Mouse (Mus musculus) lung, postnatal 25 days (tissue): ENCODE results near the gene Cdcp1.

Source experiments
- DNase-seq: peaks from one replicate; pipeline ENCODE4 v3.0.0; 2022; ENCODE audit warnings: low spot score

Cdcp1 gene

DNA sequence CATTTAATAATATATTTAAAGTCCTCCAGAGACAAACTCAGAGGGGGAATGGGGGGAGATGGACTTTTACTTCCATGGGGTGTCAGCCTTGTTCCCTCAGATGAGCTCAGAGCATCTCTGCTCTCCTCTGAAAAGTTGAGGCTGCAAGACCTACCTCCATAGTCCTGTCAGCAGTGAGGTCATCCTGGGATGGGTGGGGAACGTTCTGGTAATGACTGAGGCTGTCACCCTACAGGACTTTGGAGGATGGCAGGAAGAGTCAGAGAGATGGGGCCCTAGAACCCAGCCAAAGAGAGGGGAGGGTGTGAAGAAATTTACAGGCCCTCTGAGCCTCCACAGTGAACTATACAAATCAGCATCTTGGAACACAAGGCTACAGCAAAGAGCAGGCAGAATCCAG is 64.3 kb downstream of the Cdcp1 start:
- no peak for DNase-seq

DNA sequence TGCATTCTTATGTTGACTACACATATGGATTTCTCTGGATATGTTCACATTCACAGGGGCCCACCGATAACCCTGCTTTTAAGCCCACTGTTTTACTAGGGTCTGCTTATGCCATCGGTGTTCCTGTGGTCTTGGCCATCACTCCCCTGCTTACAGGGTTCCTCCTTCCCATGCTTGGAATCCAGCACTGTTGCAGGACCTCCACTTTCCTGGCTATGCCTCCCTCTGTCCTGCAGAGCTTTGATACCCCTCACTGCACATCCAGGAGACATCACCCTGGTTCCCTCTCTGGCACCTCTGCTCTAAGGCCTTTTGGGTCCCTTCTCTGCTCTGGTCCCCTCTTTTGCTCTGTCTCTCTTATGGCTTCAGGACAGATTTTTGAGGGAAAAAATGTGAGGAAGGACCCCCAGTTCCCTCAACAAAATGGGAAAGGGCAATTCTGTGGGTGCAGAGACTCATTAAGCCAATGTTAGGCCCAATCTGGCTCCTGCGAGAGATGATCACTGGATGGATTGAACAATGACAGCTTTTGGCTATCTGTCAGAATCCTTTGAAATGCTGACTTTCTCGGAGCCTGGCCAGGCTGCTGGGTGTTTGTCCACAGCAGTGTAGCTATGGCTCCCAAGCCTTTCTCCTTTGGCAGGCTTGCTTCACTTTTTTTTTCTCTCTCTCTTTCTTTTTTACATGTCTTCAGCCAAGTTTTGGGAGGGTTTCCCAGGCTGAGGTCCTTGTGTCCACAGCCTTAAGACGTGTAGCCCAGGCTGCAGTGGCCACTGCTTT is 65.4 kb downstream of the Cdcp1 start, which contains the start of gene Clec3b:
TSS of gene Clec3b (plus strand) at position 706 of the 780 bp plus-strand sequence.
- peak; percentile 64 for DNase-seq

DNA sequence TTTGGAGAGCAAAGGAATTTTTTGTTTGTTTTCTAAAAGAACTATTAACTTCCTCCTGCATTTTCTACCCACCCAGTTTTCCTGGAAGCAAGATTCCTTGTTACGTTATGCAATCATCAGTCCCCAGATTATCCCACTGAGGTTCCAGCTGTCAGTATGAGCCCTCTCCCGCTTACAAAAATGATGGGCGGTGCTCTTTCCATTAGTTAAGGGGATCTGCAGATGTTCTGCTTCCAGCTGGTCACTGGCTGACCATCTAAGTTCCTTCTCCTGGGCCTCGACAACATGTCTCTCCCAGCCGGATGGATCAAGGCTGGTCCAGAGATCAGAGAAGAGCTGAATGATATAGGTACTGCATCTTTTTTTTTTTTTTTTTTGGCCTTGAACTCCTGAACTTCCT is 67.4 kb downstream of the Cdcp1 start:
- peak; percentile 61 for DNase-seq

GRCm38 (mm10) chr9:123139887-123140614 is 75.8 kb downstream of the Cdcp1 start:
- no peak for DNase-seq

DNA sequence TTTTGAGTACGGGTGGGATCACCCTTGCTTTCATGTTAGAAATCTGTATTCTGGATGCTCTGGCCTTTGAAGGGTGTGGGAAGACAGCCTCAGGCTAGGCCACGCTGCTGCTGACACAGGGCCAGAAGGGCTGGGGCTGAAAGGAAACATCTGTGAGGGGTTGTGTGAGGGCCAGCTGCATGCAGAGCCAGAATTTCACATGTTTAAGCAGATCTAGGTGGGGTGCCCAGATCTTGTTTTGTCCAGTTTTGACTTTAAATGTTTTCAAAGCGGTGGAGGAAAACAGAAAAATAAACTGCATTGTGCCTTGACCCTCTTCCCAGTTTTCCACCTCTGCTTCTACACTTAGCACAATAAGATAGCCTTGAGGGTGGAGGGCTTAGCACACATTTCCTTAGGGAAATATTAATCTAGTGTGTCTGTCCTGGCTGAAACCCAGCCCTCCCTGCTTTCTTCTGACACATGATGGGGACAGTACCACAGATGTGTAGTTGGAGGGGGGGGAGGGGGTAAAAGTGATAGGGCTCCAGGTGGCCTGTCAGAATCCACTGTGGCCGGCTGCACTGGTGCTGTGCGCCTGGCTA is 76.9 kb downstream of the Cdcp1 start:
- DNase-seq: peak; percentile 71

GRCm38 (mm10) chr9:123136953-123137682 is 78.7 kb downstream of the Cdcp1 start:
- no peak for DNase-seq

- DNase-seq: no peak
Measured at GRCm38 (mm10) chr9:123132994-123133393, 82.8 kb downstream of the Cdcp1 start.

DNA sequence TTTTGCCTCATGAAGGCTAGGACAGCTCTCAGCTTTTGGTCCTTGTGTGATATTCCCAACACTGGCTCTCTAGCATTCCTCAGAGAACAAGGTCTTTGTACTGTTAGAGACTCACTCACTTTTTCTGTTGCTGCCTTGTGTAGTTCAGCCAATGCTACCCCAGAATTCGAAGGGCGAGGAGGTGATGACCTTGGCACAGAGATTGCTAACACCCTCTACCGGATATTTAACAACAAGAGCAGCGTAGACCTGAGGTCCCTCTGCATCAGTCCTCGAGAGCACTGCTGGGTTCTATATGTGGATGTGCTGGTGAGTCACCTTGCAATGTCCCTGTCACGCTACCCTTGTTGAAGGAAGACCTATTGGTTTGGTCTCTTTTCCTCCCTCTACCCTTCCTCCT is 88.2 kb downstream of the Cdcp1 start:
- no peak for DNase-seq

DNA sequence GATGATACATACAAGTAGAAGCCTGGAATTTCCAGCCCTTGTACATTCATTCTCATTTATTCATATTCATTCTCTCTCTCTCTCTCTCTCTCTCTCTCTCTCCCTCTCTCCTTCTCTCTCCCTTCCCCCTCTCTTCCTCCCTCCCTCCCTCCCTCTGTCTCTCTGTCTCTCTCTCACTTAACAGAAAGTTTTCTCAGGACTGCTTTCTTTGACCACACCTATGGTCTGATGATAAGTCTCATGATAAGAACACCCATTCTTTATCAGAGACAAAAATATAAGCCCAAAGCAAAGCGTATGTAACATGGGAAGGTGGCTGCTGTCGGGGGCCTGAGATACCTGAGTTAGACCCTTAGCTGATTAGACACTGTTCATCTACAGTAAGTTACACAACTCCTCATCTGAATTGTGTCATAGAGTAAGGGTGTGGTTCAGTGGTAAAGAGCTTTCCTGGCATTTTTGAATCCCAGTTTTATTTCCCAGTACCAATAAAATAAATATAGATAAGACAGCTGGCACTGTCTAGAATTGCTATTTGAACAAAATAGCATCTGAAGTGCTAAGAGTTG is 91.3 kb downstream of the Cdcp1 start:
- no peak for DNase-seq

- peak; percentile 49 for DNase-seq
Measured at GRCm38 (mm10) chr9:123123571-123124412, 92.0 kb downstream of the Cdcp1 start.

GRCm38 (mm10) chr9:123123017-123123416 is 92.8 kb downstream of the Cdcp1 start:
- no peak for DNase-seq
